Mouse (Mus musculus): ENCODE data around the gene Wdr45b. TPM values are rescaled to one million over a fixed set of nuclear protein-coding genes. Genes with fewer than 3 reads are reported as not detected.

The Wdr45b gene
- polyA plus RNA-seq (2015; fragmentation: Nextera tagmentation; extraction: Ambion mirVana): 84.2 and 86.4 TPM in 2 replicates

DNA sequence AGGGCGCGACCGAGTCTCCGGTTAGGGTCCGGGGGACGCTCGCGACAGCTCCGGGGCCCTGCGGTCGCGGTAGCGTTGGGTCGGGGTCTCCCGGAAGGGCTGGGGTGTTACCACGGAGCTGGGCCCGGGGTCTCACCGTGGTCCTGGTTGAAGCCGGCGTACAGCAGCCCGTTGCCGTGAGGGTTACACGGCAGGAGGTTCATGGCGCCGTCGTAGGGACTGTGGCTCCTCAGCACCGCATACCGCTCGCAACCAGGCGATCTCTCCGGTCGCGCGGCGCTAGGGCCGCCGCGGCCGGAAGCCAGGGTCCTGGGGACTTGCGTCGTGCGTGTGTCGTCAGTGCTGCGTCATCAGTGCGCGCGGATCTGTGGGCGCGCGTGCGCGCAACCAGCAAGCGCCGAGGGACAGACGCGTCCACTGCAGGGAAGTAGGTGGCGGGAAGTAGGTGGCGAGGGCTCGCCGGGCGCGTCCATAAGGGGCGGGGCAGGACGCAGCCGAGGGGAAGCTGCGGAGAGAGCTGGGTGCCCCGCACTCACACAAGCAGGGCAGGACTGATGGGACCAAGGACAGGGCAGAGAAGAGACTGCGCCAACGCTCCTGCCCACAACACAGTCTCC lies at the start of gene Wdr45b:
Wdr45b (minus strand) TSS at position 355 of the 617 bp plus-strand sequence.
- Histone ChIP-seq H3K36me3 (0 out of 2 replicates have a peak, but pooled peaks cover 5% of the 10 kb centered on the region), H3K4me2 (peak within 1 kb of the TSS; percentile 73), H3K27ac (replicated peaks) (peak within 1 kb of the TSS; percentile 94), H3K9ac (replicated peaks) (peak within 1 kb of the TSS; percentile 92), H3K27me3 (replicated peaks) (no peaks in the 10 kb centered on the region), H3K4me3 (replicated peaks) (peak within 1 kb of the TSS; percentile 96), H3K4me1 (peaks cover 22% of the 10 kb centered on the region), H3K9me3 (replicated peaks) (no peaks in the 10 kb centered on the region)
- peak; percentile 95 for ATAC-seq (ENCODE audit: low FRiP score)
- under 1% methylated on average over 59 of the region's 69 CpGs for WGBS

DNA sequence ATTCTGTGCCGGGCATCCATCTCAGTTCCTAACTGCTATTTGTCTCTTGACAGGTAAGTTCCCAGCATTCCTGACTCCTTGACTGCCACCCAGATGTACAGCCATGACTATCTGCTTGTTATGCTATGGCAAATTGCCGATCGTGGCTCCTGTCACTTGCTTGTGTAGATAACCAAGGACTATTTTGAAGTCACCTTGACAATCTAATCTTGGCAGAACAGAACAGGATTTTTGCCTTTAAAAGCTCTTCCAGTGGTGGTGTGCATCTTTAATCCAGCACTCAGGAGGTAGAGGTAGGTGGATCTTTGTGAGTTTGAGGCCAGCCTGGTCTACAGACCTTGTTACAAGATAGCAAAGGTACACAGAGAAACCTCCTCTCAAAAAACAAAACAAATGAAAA lies 38.2 kb upstream of the Wdr45b start:
- no peaks in the 10 kb centered on the region for H3K36me3 ChIP-seq

GRCm38 (mm10) chr11:121390793-121391192 lies 36.5 kb upstream of the Wdr45b start:
- no peaks in the 10 kb centered on the region for H3K9me3 ChIP-seq (replicated peaks)

More for the DNA sequence above, 38.2 kb upstream of the Wdr45b start:
- no peaks in the 10 kb centered on the region; the same call in 1 of the 2 replicates for H3K27me3 ChIP-seq (replicated peaks)
- no peak overlapping the region for H3K4me3 ChIP-seq (replicated peaks)
- ATAC-seq (ENCODE audit: low FRiP score): no peak
- no peak overlapping the region for H3K9ac ChIP-seq (replicated peaks)
- H3K27ac ChIP-seq (replicated peaks): no peak overlapping the region
- H3K9me3 ChIP-seq (replicated peaks): no peaks in the 10 kb centered on the region
- H3K4me1 ChIP-seq: peaks cover 8% of the 10 kb centered on the region
- WGBS: 92% methylated on average over 3 of the region's 3 CpGs
- H3K4me2 ChIP-seq: no peak overlapping the region

GRCm38 (mm10) chr11:121388554-121388945 lies 34.3 kb upstream of the Wdr45b start:
- Histone ChIP-seq H3K36me3 (no peaks in the 10 kb centered on the region), H3K9ac (replicated peaks) (no peak overlapping the region), H3K4me3 (replicated peaks) (peak overlapping the region; percentile 77), H3K4me2 (peak overlapping the region; percentile 83), H3K27ac (replicated peaks) (0 out of 2 replicates have a peak overlapping the region, but pooled peaks have one; percentile 39), H3K4me1 (peaks cover 18% of the 10 kb centered on the region), H3K9me3 (replicated peaks) (no peaks in the 10 kb centered on the region), H3K27me3 (replicated peaks) (no peaks in the 10 kb centered on the region; the same call in 1 of the 2 replicates)
- WGBS: 9% methylated on average over 6 of the region's 6 CpGs
- ATAC-seq (ENCODE audit: low FRiP score): no peak; the same call in 1 of the 2 replicates

More at GRCm38 (mm10) chr11:121390793-121391192, 36.5 kb upstream of the Wdr45b start:
- WGBS: 66% methylated on average over 3 of the region's 3 CpGs
- no peak overlapping the region for H3K27ac ChIP-seq (replicated peaks)
- H3K27me3 ChIP-seq (replicated peaks): no peaks in the 10 kb centered on the region; the same call in 1 of the 2 replicates
- no peak overlapping the region for H3K9ac ChIP-seq (replicated peaks)
- no peak overlapping the region for H3K4me3 ChIP-seq (replicated peaks)
- peaks cover 18% of the 10 kb centered on the region for H3K4me1 ChIP-seq
- no peak overlapping the region for H3K4me2 ChIP-seq
- H3K36me3 ChIP-seq: no peaks in the 10 kb centered on the region
- no peak for ATAC-seq (ENCODE audit: low FRiP score)

- Histone ChIP-seq H3K4me1 (peaks cover 18% of the 10 kb centered on the region), H3K36me3 (0 out of 2 replicates have a peak, but pooled peaks cover under 1% of the 10 kb centered on the region), H3K9me3 (replicated peaks) (no peaks in the 10 kb centered on the region), H3K27me3 (replicated peaks) (no peaks in the 10 kb centered on the region; the same call in 1 of the 2 replicates), H3K4me3 (replicated peaks) (peak within 1 kb of the TSS; percentile 77), H3K4me2 (peak within 1 kb of the TSS; percentile 83), H3K9ac (replicated peaks) (peak within 1 kb of the TSS; percentile 56), H3K27ac (replicated peaks) (peak within 1 kb of the TSS; percentile 80)
- WGBS: under 1% methylated on average over 61 of the region's 61 CpGs
- peak; percentile 99 for ATAC-seq (ENCODE audit: low FRiP score)
Observed at GRCm38 (mm10) chr11:121387750-121388553, 33.7 kb upstream of the Wdr45b start, which contains the start of gene Rab40b. TSS of gene Rab40b (minus strand) at chr11:121388251.

GRCm38 (mm10) chr11:121380294-121380693 lies 26.0 kb upstream of the Wdr45b start:
- H3K36me3 ChIP-seq: 0 out of 2 replicates have a peak, but pooled peaks cover 4% of the 10 kb centered on the region
- H3K4me1 ChIP-seq: no peaks in the 10 kb centered on the region
- H3K9ac ChIP-seq (replicated peaks): no peak overlapping the region
- H3K27me3 ChIP-seq (replicated peaks): no peaks in the 10 kb centered on the region
- no peak for ATAC-seq (ENCODE audit: low FRiP score)
- WGBS: 16% methylated on average over 6 of the region's 6 CpGs
- no peak overlapping the region for H3K27ac ChIP-seq (replicated peaks)
- H3K4me2 ChIP-seq: no peak overlapping the region
- H3K9me3 ChIP-seq (replicated peaks): no peaks in the 10 kb centered on the region
- no peak overlapping the region for H3K4me3 ChIP-seq (replicated peaks)

DNA sequence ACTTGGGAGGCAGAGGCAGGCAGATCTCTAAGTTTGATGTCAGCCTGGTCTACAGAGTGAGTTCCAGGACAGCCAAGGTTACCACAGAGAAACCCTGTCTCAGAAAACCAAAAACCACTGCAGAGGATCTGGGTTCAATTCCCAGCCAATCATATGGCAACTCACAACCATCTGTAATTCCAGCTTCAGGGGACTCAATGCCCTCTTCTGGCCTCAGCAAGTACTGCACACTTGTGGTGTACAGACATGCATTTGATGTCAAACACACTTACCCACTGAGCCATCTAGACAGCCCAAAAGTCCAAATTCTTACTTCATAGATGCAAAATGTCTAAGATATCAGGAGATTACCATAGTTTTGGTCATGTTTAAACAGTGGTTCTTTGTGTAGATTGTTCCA lies 24.4 kb upstream of the Wdr45b start:
- Histone ChIP-seq H3K4me2 (no peak overlapping the region), H3K27me3 (replicated peaks) (no peaks in the 10 kb centered on the region), H3K9ac (replicated peaks) (no peak overlapping the region), H3K36me3 (0 out of 2 replicates have a peak, but pooled peaks cover 4% of the 10 kb centered on the region), H3K4me1 (no peaks in the 10 kb centered on the region), H3K27ac (replicated peaks) (no peak overlapping the region), H3K4me3 (replicated peaks) (no peak overlapping the region), H3K9me3 (replicated peaks) (no peaks in the 10 kb centered on the region)
- no peak for ATAC-seq (ENCODE audit: low FRiP score)

DNA sequence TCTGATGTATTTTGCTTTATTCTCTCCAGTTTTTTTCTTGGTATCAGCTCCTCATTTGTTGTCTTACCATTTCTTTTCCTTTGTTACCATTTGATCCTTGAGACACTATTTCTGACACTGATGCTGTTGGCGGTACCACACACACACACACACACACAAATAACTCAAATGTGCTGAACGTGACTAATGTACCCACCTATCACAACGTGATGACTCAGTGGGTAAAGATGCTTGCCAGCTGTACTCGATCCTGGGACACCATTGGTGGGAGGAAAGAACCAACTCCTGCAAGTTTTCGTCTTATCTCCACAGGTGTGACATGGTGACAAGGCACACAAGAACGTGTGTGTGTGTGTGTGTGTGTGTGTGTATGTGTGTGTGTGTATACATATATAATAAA lies 19.1 kb upstream of the Wdr45b start:
- 73% methylated on average over 6 of the region's 6 CpGs for WGBS
- no peaks in the 10 kb centered on the region for H3K9me3 ChIP-seq (replicated peaks)
- no peaks in the 10 kb centered on the region for H3K36me3 ChIP-seq
- H3K27me3 ChIP-seq (replicated peaks): no peaks in the 10 kb centered on the region
- no peak for ATAC-seq (ENCODE audit: low FRiP score)
- no peak overlapping the region for H3K9ac ChIP-seq (replicated peaks)
- H3K27ac ChIP-seq (replicated peaks): no peak overlapping the region
- H3K4me2 ChIP-seq: no peak overlapping the region
- no peak overlapping the region for H3K4me3 ChIP-seq (replicated peaks)
- no peaks in the 10 kb centered on the region for H3K4me1 ChIP-seq

DNA sequence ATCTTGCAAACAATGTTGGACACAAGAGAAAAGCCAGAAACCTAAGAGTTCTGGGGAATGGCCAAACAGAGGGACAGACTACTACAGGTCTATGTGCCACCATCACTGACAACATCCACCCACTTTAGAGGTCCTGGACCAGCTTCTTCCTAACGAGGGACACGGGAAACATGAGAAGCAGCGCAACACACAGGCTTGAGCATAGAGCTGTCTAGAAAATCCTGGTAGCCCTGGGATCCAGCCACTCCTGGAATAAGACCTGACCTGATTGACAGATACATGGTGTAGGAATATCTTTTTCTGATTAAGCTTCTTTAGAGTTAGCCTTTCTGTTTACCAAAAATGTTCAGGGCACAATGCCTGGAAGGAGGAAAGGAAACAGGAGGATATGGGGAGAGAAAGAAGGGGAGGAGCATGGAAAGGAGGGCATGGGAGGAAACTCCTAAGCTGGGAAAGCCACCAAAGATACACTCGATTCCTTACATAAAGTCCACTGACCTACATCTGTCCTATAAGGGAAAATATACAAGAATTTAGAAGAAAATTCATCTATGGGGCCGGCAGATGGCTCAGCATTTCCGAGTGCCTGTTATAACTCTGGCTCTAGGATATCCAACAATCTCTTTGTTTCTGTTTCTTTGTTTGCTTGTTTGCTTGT lies 16.2 kb upstream of the Wdr45b start:
- H3K27ac ChIP-seq (replicated peaks): no peak overlapping the region
- H3K4me1 ChIP-seq: no peaks in the 10 kb centered on the region
- H3K4me2 ChIP-seq: no peak overlapping the region
- no peak for ATAC-seq (ENCODE audit: low FRiP score)
- WGBS: 85% methylated on average over 6 of the region's 6 CpGs
- H3K9ac ChIP-seq (replicated peaks): no peak overlapping the region
- no peaks in the 10 kb centered on the region for H3K27me3 ChIP-seq (replicated peaks)
- no peaks in the 10 kb centered on the region for H3K36me3 ChIP-seq
- H3K9me3 ChIP-seq (replicated peaks): no peaks in the 10 kb centered on the region
- no peak overlapping the region for H3K4me3 ChIP-seq (replicated peaks)

- Histone ChIP-seq H3K4me2 (no peak overlapping the region), H3K27ac (replicated peaks) (no peak overlapping the region), H3K9ac (replicated peaks) (no peak overlapping the region), H3K4me3 (replicated peaks) (no peak overlapping the region), H3K36me3 (no peaks in the 10 kb centered on the region), H3K9me3 (replicated peaks) (no peaks in the 10 kb centered on the region), H3K27me3 (replicated peaks) (no peaks in the 10 kb centered on the region), H3K4me1 (no peaks in the 10 kb centered on the region)
- 71% methylated on average over 6 of the region's 6 CpGs for WGBS
- no peak for ATAC-seq (ENCODE audit: low FRiP score)
Observed at GRCm38 (mm10) chr11:121369622-121370021, 15.4 kb upstream of the Wdr45b start.

DNA sequence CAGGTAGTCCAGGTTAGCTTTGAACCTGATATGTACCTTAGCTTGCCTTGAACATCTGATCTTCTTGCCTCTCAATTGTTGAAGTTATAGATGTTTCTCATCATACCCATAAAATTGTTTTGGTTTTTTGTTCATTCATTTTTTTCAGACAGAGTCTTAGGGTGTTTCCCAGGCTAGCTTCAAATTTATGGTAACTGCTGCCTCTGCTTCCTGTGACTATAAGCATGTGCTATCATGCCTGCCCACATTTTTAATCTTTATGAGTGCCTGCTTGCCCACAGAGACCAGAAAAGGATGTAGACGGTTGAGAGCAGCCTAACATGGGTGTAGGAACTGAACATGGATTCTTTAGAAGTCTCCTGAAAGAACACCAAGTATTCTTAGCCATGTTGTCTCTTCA lies 14.5 kb upstream of the Wdr45b start:
- H3K4me1 ChIP-seq: no peaks in the 10 kb centered on the region
- no peak overlapping the region for H3K4me3 ChIP-seq (replicated peaks)
- no peaks in the 10 kb centered on the region for H3K9me3 ChIP-seq (replicated peaks)
- no peak overlapping the region for H3K4me2 ChIP-seq
- H3K27ac ChIP-seq (replicated peaks): no peak overlapping the region
- H3K36me3 ChIP-seq: no peaks in the 10 kb centered on the region
- 75% methylated on average over 1 of the region's 1 CpGs for whole genome bisulfite sequencing
- no peaks in the 10 kb centered on the region for H3K27me3 ChIP-seq (replicated peaks)
- no peak for ATAC-seq (ENCODE audit: low FRiP score)
- H3K9ac ChIP-seq (replicated peaks): no peak overlapping the region
